Mouse (Mus musculus) CD4-positive helper T cell, adult 2 months (primary cell): ENCODE measurements around the gene P2rx7.

ENCODE experiments used
- DNase-seq: peaks from one replicate; pipeline ENCODE4 v3.0.0-alpha.2; 2012; ENCODE audit warnings: low read depth, missing footprints, low spot score

The P2rx7 gene

DNA sequence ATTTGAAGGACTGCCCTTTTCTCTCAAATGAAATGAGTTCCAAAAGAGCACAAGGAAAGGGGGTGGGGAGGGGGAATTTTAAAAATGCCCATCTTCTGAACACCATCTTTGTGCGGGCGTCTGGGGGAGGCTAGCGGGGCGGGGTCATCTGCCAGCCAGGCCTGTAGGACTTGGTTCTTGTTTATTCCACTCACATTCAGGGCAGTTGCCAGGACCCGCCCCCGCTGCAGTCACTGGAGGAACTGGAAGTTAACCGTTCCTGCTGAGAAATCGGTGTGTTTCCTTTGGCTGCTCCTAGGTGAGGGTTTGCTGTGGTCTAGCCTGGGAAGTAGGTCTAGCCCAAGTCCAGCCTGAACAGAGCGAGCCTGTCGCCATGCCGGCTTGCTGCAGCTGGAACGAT, at the start of gene P2rx7:
Gene P2rx7 (plus strand): TSS at position 211 of the 400 bp plus-strand sequence.
- no peak for DNase-seq

DNA sequence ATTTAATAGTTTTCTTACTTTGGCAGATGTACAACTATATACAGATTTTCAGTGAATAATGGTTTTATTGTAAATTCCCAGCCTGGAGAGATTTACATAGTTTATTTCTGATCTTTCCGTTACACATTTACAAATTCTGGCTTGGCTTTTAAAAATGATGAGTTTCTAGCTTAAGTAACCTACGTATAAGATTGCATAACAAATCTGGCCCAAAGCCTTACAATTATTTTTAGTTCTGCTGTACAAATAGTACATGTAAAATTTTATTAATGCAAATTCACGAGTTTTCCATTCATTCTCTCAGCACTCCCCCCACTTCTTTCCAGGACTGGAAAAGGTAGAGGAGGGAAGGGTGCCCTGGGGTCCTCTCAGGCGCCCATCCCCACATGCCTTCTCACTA, 48.2 kb upstream of the P2rx7 start:
- DNase-seq, result no peak

DNA sequence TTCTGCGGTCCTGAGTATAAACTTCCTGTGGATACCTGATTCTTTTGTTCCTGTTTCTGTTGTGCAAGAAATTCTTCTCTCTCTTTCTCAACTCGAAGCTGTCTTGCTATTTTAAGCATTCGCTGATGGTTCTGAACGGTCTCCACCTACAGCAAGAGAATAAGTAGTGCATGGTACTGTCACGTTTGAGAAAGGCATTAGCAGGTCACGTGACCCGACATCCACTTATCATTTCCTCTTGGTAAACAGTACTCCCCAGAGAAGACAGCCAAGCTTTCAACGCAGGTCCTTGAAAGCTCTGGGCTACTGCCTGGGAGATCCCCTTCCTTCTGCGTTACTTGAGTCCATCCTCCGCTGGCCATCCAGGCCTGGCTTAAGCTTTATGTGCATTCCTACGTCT, 41.5 kb upstream of the P2rx7 start:
- peak; percentile 85 for DNase-seq

DNA sequence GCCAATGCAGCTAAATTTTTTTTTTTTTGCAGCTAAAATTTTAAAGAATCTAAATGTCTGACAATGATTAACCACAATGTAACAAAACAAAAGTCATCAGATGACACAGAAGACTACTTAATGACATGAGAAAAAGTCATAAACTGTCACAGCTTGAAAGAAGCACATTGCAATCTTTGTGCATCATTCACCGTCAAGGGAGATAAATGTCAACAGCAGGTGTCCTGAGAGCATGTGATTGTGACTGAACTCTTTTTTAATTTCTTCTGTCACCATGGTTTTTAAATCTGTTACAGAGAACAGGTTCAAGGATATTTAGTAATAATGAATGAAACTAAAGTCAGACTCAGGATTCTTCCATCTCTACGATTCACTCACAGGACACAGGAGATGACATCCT, 38.8 kb upstream of the P2rx7 start:
- DNase-seq, result no peak

DNA sequence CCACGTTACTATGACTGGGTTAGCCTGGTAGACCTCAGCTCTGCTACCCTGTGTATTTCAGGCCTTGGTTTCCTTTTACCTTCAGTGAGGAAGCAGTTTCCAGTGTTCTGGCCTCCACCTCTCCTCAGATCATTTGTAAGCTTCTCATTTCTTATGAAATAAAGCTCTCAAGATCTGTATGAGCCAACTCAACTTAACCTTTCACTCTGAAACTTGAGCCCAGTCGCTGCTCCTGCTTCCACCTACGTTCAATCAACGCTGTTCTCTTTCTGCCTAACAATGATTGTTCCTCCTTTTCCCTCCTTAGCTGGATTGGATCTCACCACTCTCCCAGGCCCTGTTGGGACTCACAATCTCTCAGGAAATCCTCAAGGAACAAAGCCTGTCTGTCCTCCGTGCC, 32.1 kb upstream of the P2rx7 start:
- no peak for DNase-seq

DNA sequence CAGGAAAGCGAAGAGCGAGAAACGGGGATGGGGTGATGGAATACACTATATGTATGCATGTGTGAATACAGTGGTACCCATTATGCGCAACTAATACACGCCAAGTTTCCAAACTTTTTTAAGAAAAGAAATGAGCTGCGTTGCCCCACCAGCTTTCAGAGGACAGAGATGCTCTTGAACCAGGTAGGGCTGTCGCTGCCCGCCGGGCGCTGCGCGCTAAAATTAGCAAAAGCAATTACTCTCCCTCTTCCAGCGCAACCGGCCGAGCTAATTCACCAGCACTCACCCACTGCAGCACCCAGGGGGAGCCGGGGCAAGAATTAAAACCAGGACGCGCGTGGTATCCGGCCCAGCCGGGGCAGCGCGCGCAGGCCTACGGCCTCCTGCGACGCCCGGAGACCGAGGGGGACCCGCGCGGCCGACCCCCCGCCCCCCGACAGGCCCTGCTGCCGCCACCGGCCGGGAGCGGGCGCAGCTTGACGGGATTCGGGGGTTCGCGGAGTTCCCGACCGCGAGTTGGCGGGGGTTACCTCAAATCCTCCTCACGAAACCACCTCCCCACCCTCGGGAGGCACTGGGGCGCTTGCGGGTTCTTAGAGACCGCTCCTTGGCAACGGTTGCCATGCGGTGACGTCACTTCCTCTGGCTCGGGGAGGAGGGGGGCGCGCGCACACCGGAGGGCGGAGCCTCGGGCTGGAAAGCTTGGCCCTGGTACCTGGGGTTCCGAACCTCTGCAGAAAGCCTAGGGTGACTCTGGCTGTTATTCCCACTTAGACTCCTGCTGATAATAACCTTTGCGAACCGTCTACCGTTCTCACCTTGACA, 29.6 kb upstream of the P2rx7 start, which contains the start of gene Ift81:
Gene Ift81 (minus strand): TSS at position 611 of the 825 bp plus-strand sequence.
- DNase-seq, result peak; percentile 96

DNA sequence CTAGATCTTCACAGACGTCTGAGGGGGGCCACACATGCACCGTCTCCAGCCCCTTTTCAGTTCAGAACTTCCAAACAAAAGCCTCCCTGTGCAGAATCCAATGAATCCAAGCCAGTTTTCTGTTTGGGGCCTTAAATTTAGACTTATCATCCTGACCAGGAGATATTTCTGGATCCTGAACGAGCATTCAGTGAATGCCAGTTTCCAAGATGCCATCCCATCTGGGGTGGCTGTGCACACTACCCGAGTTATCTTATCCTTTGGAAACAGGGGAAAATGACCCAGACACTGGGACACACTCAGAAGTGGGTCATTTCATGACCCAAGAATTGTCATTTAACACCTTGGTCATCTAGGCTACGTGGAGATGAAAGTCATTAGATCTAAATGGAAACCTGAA, 26.0 kb upstream of the P2rx7 start:
- no peak for DNase-seq

DNA sequence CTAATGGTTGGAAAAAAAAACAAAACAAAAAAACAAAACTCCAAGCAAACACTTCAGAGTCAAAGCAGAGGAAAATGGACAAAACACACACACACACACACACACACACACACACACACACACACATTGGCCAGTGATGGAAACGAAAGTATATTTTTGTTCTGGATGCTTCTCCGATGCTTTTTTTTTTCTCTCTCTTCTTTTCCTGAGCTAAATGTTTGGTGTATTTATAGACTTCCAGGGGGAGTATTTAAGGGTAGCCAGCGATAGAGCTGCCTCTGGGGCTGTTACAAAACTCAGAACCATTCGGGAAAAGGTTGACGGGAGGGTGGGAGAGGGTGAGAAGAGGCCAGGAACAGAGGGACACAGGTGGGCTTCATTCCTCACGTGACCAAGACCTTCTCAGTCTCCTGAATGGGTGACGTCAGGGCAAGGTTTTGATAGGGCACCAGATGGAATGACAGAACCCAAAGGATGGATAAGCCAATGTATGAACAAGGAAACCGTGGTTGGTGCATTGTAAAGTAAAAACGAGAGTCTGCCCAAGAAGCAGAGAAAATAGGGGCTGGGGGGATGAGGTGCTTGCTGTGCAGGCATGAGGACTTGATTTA, 23.9 kb upstream of the P2rx7 start:
- DNase-seq, result no peak

DNA sequence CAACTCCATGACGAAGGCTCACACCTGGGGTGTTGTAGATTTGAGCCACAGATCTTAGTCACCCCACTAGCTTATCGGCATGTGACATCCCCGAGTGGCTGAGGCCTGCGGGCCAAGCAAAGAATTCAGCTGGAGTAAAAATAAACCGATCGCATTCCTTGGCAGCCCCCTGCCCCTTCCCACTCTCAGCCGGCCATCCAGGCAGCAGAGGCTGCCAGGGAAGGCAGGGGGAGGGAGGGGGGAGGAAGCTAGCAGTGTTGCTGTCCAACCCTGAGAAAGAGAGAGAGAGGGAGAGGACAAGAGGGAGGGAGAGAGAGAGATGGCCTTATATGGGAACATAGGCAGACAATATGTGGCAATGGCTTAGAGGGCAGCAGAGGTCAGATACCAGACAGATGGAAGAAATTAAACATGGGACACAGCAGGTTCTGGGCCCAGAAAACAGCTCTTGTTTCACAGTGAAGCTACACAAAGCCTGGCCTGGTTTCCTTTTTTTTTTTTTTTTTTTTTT, 22.3 kb upstream of the P2rx7 start:
- DNase-seq, result no peak

DNA sequence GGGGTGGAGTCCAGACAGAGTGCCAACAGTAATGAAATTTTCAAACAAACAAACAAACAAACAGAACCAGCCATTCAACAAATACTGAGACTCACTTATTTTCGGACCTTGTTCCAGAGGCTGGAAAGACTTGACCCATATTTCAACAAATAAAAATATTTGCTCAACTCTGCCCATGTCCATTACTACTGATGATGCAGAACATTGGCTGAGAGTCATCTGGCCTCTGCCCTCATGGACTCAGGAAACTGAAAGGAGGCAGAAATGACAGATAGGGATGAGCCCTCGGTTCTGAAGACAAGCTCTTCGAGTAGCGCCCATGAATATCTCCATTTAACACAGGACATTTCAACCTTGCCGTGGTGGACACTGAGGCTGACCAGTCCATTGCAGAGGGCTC, 21.2 kb upstream of the P2rx7 start:
- no peak for DNase-seq

DNA sequence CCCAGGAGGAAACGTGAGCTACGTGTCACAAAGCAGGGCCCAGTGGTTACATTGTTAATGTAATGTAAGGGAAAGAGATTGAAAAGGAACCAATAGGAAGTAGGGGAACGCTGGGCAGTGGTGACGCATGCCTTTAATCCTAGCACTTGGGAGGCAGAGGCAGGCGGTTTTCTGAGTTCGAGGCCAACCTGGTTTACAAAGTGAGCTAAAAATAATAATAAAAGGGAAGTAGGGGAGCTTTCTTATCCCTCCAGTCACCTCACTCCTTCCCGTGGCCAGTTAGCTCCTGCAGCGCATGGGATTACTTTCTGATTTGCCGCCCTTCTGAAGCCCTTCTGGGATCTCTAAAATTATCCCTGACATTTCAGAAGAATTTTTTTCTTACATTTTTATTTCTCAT, 19.9 kb upstream of the P2rx7 start:
- no peak for DNase-seq

DNA sequence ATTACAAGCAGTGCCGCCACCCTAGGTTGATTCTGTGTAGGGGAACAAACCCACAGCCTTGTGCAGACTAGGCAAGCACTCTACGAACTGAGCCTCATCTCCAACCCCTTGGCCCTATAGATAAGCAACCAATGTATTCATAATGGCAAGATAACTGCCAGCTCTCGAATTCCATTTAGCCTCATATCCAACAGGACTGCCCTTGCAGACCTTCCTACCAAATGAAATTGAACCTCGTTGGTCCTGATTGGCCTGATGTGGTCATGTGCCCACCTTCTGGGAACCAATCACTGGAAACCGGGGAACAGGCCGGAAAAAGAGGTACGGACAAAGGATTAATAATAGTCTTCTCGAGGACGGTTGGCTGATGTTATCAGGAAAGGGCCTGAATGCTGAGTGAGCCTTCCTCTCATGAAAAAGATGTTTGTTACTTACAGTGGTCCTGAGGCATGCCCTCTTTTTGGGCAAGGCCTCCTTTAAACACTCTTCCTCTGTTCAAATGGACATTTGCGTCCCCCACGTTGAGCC, 18.7 kb upstream of the P2rx7 start:
- DNase-seq, result no peak

DNA sequence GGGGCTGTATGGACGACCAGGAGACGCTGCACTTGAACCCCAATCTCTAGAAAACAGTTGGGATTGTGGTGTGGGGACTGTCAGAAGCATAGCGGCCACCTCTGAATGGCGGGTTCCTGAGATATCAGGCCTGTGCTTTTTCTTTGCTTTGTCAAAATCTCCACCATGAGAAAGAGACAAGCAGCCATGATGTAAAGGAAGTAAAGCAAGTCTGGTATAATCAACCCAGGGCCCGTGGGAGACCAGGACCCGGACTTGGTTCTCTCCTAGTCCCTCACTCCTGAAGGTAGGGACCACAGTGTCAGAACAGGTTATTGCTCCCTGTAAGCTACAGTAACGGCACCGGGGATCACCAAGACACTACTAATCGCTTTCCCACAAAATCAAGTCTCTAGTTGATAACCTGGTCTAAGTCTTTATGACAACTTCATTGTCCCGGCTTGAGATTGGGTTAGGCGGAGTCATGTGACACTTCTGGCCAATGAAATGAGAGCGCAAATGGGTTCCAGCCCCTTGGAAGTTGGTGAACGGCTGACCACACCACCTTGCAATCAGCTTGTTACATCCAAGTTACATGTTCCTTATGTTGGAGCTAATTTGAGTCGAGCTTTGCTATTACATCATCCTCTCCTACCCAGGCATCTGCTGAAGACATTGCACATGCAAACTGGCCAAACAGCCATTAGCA, 18.0 kb upstream of the P2rx7 start:
- DNase-seq, result no peak

DNA sequence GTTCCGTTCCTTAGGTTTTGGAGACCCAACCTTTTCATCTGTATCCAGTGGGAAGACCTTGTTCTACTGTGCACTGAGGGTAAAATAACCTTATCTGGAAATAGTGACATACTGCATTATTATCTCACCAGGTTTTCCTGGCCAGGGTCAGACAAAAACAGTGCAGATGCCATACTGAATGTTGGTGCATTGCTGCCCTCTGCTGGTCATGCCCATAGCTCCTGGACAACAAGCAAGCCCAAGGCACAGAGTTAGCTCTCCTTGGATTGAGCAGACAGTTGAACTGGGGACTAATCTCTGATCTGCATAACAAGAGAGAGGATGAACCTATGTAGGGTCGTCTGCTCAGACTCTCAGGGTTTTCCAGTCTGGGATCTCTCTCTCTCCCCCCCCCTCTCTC, 16.5 kb upstream of the P2rx7 start:
- DNase-seq, result peak; percentile 77

DNA sequence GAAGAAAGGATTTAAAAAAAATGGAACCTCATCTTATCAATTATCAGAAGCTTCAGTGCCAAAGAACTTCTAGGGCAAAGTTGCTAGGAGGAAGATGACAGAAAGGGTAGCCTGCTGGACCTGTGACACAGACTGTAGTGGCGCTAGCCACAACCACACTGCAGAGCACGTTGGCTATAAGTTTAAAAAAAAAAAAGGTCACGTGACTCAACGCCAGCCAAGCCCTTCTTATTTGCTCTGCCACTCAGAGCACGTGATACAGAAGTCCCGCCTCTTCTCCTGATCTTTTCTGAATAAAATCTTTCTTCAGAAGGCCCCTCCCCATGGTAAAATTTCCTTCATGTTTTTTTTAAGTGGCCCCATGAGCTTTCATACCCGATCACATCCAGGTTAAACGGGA, 8.5 kb upstream of the P2rx7 start:
- DNase-seq, result no peak

DNA sequence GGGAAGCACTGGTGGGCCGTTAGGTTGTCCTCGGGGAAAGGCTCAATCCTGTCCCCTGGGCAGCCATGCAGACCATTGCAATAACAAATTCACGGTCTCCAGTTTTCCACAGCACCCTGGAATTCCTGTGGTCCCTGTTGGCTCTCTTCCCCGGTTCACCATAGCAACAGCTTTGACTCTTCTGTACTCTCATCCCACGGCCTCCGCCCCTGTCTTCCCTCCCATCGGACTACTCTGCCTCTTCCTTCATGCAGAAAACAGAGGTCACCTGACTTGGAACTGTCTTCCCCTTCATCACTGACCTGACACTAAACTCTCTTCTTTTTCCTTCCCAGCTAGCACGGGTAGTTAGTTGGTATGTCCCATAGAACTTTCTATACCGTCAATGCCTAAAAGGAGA, 7.4 kb upstream of the P2rx7 start:
- no peak for DNase-seq

DNA sequence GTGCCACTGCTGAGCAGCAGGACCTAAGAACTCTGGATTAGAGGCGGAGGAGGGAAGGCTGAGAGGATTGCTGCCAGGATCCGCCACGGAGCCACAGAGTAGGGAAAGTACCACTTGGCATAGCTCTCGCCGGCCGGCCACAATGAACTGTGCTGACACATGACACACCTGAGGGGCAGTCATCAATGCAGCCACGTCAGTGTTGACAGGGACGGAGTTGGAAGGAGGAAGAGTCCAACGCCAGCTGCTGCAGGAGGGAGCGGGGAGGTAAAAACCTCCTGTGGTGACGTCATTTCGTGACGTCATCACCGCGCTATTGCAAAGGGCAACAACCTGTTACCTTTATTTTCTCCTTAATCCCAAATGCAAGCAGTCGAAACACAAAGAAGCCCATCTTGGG, 6.8 kb upstream of the P2rx7 start:
- DNase-seq, result no peak

DNA sequence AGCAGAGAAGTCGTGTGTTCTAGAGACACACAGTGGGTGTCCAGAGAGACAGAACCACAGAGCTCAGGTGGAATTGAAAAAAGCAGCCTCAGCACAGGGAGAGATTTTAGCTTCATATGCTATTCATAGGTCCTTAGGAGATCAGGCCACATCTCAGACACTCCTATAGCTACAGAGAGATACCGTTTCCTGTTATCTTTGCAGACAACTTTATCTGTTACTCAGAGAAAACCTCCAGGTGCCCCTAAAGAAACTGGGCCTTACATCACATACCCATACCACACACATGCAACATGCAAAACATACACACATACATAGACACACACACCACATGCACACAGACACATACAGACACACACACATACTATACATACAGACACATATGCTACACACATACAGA, 5.4 kb upstream of the P2rx7 start:
- DNase-seq, result no peak

DNA sequence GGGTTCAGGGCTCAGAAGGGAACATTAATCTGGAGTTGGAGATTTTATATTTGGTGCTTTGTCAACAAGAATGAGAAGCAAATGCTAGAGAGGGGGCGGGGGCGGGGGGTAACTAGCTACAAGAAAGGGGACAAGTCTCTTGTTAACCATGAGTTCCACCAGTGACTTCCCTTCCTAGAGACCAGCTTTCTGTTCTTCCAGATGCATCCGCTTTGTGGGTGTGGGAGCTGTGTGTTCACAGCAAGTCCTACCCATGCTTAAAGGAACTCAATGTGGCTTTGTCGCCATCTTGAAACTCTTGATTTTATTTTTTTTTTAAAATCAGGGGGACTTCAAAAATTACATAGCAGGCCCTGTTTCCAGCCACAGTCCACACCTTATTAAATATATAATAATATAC, 4.2 kb upstream of the P2rx7 start:
- DNase-seq, result no peak

DNA sequence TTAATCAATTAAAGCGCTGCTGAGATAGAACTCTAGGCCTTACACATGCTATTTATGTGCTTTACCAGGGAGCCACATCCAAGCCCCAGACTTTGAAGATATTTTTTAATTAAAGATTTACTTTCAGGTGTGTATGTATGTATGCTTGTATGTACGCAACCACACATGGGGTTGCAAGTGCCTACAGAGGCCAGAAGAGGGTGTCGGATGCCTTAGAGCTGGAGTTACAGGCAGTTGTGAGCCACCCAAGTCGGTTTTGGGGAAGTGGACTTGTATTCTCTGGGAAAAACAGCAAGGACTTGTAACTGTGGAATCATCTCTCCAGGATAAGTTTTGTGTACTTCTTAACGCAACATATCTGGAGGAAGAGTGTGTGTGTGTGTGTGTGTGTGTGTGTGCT, 3.7 kb upstream of the P2rx7 start:
- no peak for DNase-seq

DNA sequence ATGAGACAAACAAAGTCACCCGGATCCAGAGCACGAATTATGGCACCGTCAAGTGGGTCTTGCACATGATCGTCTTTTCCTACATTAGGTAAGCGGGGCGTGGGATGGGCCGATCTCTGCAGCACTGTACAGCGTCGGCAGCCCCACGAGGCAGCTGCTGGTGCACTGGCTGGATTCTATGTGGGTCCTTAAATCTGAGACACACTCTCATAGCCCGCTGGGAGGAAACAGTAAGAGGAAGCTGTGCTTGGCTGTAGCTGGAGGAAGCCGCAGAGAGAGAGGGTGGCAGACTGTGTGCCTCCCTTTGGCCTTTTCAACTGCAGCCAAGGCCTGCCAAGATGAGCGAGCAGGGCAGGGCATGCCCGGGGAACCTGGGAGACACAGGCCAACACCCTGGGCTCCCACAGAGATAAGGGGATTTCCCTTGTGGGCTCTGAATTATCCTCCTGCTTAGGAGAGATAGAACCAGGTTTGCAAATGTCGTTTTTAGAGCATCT, 448 bp downstream of the P2rx7 start:
- DNase-seq, result peak; percentile 61

DNA sequence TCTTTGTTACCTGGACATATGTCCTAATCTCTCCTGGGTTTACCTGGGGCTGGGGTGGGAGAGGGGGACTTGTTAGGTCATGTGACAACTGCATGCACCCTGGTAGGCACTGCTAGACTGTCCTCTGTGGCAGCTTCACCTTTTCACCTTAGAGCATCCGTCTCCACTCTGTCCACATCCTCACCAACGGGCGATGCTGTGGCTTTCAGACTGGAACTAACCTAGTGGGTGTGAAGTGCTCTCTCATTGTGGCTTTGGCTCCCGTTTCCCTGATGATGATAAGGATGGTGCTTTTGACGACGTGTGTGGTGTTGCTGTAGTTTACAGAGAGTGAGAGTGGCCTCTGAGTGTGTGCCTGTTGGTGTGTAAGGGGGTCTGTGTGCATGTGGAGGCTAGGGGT, 1.6 kb downstream of the P2rx7 start:
- DNase-seq, result peak; percentile 78
